Mouse (Mus musculus) monocyte, adult 2 months (primary cell): Measurements from ENCODE around the gene Ctnnb1.
A peak's percentile ranks its signal among the peaks of the same experiment; 100 is the strongest.

Experiments used
- DNase-seq, 2 experiments: peaks; one replicate each; pipeline ENCODE4 v3.0.0; 2022; ENCODE audit warnings: low spot score in 2 of 2, low read depth in 1 of 2

Ctnnb1 gene

DNA sequence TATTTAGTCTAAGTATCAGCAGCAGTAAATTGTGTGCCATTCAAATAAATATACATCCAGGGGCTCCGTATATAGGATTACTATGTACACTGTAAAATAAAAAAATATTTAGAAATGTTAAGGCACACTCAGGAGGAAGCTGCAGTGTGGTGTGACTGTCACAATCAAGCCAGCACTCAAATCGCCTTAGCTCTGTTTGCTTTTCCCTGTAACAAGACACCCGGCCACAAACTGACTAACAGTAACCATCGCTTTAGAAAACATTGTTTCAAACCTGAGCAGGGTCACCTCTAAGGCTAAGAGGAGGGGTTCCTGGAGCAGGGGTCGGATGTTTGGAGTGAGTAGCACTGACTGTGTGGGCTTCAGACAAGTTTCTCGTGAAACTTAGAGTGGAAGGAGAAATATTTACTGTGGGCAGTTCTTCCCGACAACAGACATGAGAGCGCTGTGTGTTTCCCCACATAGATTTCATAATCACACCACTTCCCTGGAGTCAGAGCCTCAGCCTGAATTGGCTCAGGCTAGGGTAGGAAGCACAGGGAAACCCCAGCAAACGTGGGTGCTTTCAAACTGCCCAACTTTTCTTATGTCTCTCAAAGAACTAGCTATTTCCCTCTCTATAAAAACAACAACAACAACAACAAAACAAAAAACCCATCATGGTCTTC is 1.9 kb upstream of the Ctnnb1 start:
- DNase-seq: no peak

GRCm38 (mm10) chr9:120930021-120930420 is 1.0 kb downstream of the Ctnnb1 start:
- DNase-seq: no peak

GRCm38 (mm10) chr9:120930811-120931210 is 1.8 kb downstream of the Ctnnb1 start:
- DNase-seq: no peak

- no peak for DNase-seq
These were observed 3.4 kb downstream of the Ctnnb1 start for GRCm38 (mm10) chr9:120932371-120932770.

GRCm38 (mm10) chr9:120932797-120933586 is 4.0 kb downstream of the Ctnnb1 start:
- DNase-seq: peak; percentile 94 to 97

- DNase-seq: no peak
These were observed 4.5 kb downstream of the Ctnnb1 start for GRCm38 (mm10) chr9:120933587-120933885.

GRCm38 (mm10) chr9:120933886-120934758 is 5.1 kb downstream of the Ctnnb1 start:
- DNase-seq: no peak

DNA sequence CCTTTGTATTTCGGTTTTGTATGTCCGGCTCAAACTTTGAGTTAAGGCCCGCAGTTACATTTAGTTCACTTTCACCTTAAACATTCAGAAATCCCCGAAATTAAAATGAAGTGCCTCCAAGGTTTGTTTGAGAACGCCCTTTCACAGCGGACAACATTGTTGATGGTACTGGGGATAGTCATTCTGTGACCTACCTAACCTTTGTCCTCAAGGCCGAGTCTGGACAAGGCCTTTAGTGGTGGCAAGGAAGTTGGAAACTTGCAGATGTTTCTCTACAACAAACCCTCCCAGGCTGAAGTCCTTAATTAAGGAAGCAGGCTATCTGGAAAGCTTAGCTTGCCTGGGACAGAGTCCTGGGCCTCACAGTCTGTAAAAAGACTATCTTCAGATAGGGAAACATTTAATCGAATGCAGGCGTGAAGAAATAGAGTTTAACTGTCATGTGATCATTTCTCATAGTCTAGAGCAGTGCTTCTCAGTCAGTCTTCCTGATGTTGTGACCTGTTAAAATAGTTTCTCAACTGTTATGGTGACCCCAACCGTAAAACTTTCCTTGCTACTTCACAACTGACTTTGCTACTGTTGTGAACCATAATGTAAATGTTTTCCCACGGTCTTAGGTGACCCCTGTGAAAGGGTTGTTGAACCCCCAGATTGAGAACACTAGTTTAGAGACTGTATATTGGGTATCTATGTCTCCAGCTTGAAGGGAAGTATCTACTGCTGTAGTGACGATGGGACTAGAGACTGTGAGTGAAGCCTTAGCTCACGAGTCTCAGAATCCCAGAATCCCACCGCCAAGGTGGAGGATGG is 6.0 kb downstream of the Ctnnb1 start:
- no peak for DNase-seq

- DNase-seq: no peak
These were observed 6.6 kb downstream of the Ctnnb1 start for GRCm38 (mm10) chr9:120935634-120935922.

DNA sequence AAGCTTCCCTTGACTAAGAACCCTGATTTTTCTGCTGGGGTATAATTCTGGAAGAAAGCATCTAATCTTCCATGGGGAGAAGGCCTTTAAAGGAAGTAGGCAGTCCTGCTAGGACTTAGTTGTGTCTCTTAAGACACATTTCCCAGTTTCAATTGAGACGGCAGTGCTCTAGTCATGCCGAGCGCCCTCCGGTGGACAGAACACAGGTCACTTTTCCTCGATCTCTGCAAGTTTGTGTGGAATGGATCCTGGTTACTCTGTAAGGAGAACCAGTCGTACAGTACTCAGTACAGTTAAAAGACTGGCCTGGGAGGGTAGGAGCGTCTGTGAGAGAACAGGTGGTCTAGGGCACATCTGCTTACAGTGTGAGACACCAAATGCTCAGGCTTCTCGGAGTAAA is 7.3 kb downstream of the Ctnnb1 start:
- DNase-seq: peak in 1 of 2 experiments; percentile 24

DNA sequence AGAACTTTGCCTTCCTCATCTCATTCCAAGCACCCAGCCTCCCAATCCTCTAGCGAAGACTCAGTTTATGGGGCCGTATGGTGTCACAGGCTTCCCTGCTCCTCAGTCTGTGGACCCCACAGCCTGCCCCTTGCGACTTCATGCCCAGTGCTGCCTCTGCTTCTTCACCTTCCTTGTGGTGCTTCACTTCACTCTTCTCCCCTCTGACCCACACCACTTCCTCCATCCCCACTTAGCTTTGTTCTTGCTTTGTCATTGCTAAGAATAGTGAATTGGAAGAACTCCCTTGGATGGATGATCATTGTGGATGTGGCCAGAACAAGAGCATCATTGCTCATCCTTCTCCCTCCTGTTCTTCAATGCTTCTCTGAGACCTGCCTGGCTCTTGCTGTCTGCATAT is 11.8 kb downstream of the Ctnnb1 start:
- no peak for DNase-seq

DNA sequence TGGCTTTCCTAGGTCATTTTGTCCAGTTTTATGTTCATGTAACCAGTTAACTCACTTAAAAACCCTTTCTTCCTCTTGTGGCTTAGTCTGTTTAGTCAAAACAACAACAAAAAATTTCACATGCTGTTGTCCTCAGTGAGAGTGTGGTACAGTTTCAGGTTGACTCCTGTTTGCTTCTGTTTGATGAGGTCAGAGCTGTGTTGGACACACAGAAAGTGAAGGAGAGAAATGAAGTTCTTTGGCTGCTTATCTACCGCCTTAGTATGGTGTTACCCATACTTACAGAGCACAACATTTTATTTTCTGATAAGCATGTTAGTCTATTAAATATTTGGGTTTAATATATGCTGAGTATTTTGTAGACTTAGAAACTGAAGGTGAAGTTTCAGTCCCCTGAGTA is 14.7 kb downstream of the Ctnnb1 start:
- no peak for DNase-seq

DNA sequence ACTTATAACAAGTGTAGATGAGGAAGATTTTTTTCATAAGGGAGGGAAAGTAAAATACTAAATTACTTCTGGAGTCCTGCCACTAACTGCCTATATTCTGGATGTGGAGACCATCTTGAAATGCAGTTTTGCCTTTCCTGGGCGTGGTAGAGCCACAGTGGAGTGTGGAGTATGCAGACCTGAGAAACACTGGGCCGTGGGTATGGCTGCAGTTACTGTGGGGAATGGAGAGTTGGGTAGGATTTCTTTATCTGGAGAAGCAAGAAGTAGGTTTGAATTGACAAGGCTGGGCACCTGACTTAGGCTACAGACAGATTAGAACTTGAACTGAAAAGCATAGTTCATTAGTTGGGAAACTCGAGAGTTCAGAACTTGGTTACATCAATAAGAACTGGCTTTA is 15.2 kb downstream of the Ctnnb1 start:
- no peak for DNase-seq

DNA sequence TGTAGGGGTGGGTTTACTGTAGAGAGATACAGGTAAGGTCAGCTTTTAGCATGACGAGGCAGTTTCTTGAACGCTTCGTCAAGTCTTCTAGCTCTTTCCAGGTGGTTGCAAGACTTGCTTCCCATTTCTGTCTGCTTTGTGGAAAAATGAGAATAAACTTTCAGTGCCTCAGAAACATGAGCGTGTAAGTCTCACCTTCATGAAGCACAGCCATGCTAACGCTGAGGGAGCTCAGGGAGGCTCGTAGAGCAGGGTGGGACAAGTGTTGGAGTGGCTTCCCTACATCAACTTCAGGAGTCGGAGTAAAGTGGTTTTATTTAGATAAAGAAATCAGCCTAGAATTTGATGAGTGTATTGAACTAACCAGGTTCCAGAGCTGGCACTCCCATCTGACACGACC is 17.1 kb downstream of the Ctnnb1 start:
- no peak for DNase-seq

GRCm38 (mm10) chr9:120948832-120949231 is 19.8 kb downstream of the Ctnnb1 start:
- no peak for DNase-seq

GRCm38 (mm10) chr9:120950761-120951160 is 21.7 kb downstream of the Ctnnb1 start:
- no peak for DNase-seq

DNA sequence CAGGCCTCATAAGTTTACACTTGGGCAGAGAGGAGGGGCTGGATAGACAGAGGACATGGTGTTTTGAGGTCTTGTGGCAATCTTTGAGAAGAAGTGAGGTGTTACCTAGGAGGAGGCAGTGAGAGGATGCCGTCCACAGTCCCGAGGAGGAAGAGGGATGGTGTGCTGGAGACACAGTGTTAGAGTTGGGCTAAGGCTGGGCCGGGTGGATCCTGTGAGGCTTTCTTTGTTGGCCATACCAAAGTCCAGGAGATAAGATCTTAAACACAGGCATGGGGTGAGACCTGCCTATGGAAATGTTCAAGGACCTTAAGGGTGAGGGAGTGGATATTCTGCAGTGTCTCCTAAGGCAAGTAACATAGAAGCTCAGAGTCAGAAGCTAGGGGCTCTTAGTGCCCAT is 22.9 kb downstream of the Ctnnb1 start:
- DNase-seq: no peak

GRCm38 (mm10) chr9:120958051-120958450 is 29.0 kb downstream of the Ctnnb1 start:
- DNase-seq: no peak

- no peak for DNase-seq
These were observed 29.5 kb downstream of the Ctnnb1 start for GRCm38 (mm10) chr9:120958560-120958959.

DNA sequence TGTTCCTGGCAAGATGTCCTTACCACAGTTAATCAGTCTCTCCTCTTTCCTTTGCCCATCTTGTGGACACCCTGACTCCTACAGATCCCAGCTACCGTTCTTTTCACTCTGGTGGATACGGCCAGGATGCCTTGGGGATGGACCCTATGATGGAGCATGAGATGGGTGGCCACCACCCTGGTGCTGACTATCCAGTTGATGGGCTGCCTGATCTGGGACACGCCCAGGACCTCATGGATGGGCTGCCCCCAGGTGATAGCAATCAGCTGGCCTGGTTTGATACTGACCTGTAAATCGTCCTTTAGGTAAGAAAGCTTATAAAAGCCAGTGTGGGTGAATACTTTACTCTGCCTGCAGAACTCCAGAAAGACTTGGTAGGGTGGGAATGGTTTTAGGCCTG is 30.2 kb downstream of the Ctnnb1 start:
- no peak for DNase-seq

GRCm38 (mm10) chr9:120960611-120961010 is 31.6 kb downstream of the Ctnnb1 start:
- DNase-seq: no peak
